Mouse (Mus musculus): Measurements from ENCODE around the gene Fam129b. TPM values are rescaled to one million over a fixed set of nuclear protein-coding genes. Genes with fewer than 3 reads are reported as not detected.

Fam129b gene
- polyA plus RNA-seq, 1 experiment from 2014 or later, result 111 TPM

- WGBS, result 39% methylated on average over 6 of the region's 6 CpGs
- Histone ChIP-seq H3K27ac (replicated peaks) (peak overlapping the region; percentile 87), H3K9me3 (replicated peaks) (no peaks in the 10 kb centered on the region), H3K9ac (peak overlapping the region; percentile 86; the same call in 1 of the 2 replicates), H3K4me1 (peaks cover 79% of the 10 kb centered on the region), H3K4me2 (replicated peaks) (peak overlapping the region; percentile 74), H3K4me3 (replicated peaks) (peak overlapping the region; percentile 80), H3K27me3 (no peaks in the 10 kb centered on the region), H3K36me3 (no peaks in the 10 kb centered on the region)
- no peak for ATAC-seq (ENCODE audit: insufficient number of reproducible peaks, low FRiP score, low TSS enrichment, low read depth)
Observed at GRCm38 (mm10) chr2:32877761-32878393, 2.0 kb downstream of the Fam129b start.

GRCm38 (mm10) chr2:32878396-32878795, 2.5 kb downstream of the Fam129b start:
- Histone ChIP-seq H3K27ac (replicated peaks) (peak overlapping the region; percentile 87), H3K9ac (0 out of 2 replicates have a peak overlapping the region, but pooled peaks have one; percentile 1), H3K36me3 (no peaks in the 10 kb centered on the region), H3K4me1 (peaks cover 83% of the 10 kb centered on the region), H3K27me3 (no peaks in the 10 kb centered on the region), H3K9me3 (replicated peaks) (no peaks in the 10 kb centered on the region), H3K4me2 (replicated peaks) (peak overlapping the region; percentile 74), H3K4me3 (replicated peaks) (peak overlapping the region; percentile 80)
- 59% methylated on average over 3 of the region's 3 CpGs for WGBS
- no peak for ATAC-seq (ENCODE audit: insufficient number of reproducible peaks, low FRiP score, low TSS enrichment, low read depth)

- Histone ChIP-seq H3K36me3 (no peaks in the 10 kb centered on the region), H3K9me3 (replicated peaks) (no peaks in the 10 kb centered on the region), H3K27ac (replicated peaks) (0 out of 2 replicates have a peak overlapping the region, but pooled peaks have one; percentile 23), H3K4me3 (replicated peaks) (no peak overlapping the region), H3K27me3 (no peaks in the 10 kb centered on the region), H3K4me2 (replicated peaks) (peak overlapping the region; percentile 74; the same call in 1 of the 2 replicates), H3K9ac (no peak overlapping the region), H3K4me1 (peaks cover 83% of the 10 kb centered on the region)
- 76% methylated on average over 5 of the region's 5 CpGs for WGBS
- no peak for ATAC-seq (ENCODE audit: insufficient number of reproducible peaks, low FRiP score, low TSS enrichment, low read depth)
Observed at GRCm38 (mm10) chr2:32879593-32879992, 3.7 kb downstream of the Fam129b start.

GRCm38 (mm10) chr2:32881054-32881453, 5.1 kb downstream of the Fam129b start:
- H3K36me3 ChIP-seq, result no peaks in the 10 kb centered on the region
- no peaks in the 10 kb centered on the region for H3K9me3 ChIP-seq (replicated peaks)
- no peak overlapping the region for H3K9ac ChIP-seq
- H3K4me2 ChIP-seq (replicated peaks), result peak overlapping the region; percentile 5; the same call in 1 of the 2 replicates
- 43% methylated on average over 6 of the region's 6 CpGs for WGBS
- H3K4me3 ChIP-seq (replicated peaks), result no peak overlapping the region
- H3K27me3 ChIP-seq, result no peaks in the 10 kb centered on the region
- peaks cover 84% of the 10 kb centered on the region for H3K4me1 ChIP-seq
- ATAC-seq (ENCODE audit: insufficient number of reproducible peaks, low FRiP score, low TSS enrichment, low read depth), result no peak
- H3K27ac ChIP-seq (replicated peaks), result peak overlapping the region; percentile 85

GRCm38 (mm10) chr2:32881723-32882122, 5.8 kb downstream of the Fam129b start:
- WGBS, result 28% methylated on average over 3 of the region's 3 CpGs
- Histone ChIP-seq H3K9ac (no peak overlapping the region), H3K4me1 (peaks cover 88% of the 10 kb centered on the region)

GRCm38 (mm10) chr2:32882283-32883043, 6.5 kb downstream of the Fam129b start:
- no peak overlapping the region for H3K9ac ChIP-seq
- ATAC-seq (ENCODE audit: insufficient number of reproducible peaks, low FRiP score, low TSS enrichment, low read depth), result peak; percentile 55
- peak overlapping the region; percentile 85 for H3K27ac ChIP-seq (replicated peaks)

More at GRCm38 (mm10) chr2:32881723-32882122, 5.8 kb downstream of the Fam129b start:
- Histone ChIP-seq H3K27ac (replicated peaks) (peak overlapping the region; percentile 85), H3K4me2 (replicated peaks) (0 out of 2 replicates have a peak overlapping the region, but pooled peaks have one; percentile 5), H3K9me3 (replicated peaks) (no peaks in the 10 kb centered on the region), H3K36me3 (no peaks in the 10 kb centered on the region), H3K4me3 (replicated peaks) (no peak overlapping the region), H3K27me3 (no peaks in the 10 kb centered on the region)
- no peak for ATAC-seq (ENCODE audit: insufficient number of reproducible peaks, low FRiP score, low TSS enrichment, low read depth)

GRCm38 (mm10) chr2:32884745-32885144, 8.8 kb downstream of the Fam129b start:
- no peak overlapping the region for H3K9ac ChIP-seq
- no peak overlapping the region for H3K4me2 ChIP-seq (replicated peaks)
- peaks cover 80% of the 10 kb centered on the region for H3K4me1 ChIP-seq
- no peaks in the 10 kb centered on the region for H3K27me3 ChIP-seq
- peak overlapping the region; percentile 40; the same call in 1 of the 2 replicates for H3K27ac ChIP-seq (replicated peaks)
- H3K9me3 ChIP-seq (replicated peaks), result no peaks in the 10 kb centered on the region
- no peak for ATAC-seq (ENCODE audit: insufficient number of reproducible peaks, low FRiP score, low TSS enrichment, low read depth)
- 0 out of 2 replicates have a peak, but pooled peaks cover 3% of the 10 kb centered on the region for H3K36me3 ChIP-seq
- H3K4me3 ChIP-seq (replicated peaks), result no peak overlapping the region
- WGBS, result 26% methylated on average over 7 of the region's 7 CpGs

More at GRCm38 (mm10) chr2:32882283-32883043, 6.5 kb downstream of the Fam129b start:
- Histone ChIP-seq H3K4me3 (replicated peaks) (no peak overlapping the region), H3K4me2 (replicated peaks) (peak overlapping the region; percentile 32), H3K9me3 (replicated peaks) (no peaks in the 10 kb centered on the region), H3K4me1 (peaks cover 89% of the 10 kb centered on the region), H3K36me3 (0 out of 2 replicates have a peak, but pooled peaks cover 3% of the 10 kb centered on the region), H3K27me3 (no peaks in the 10 kb centered on the region)
- WGBS, result 23% methylated on average over 12 of the region's 21 CpGs

- Histone ChIP-seq H3K4me1 (peaks cover 53% of the 10 kb centered on the region), H3K9me3 (replicated peaks) (no peaks in the 10 kb centered on the region), H3K36me3 (0 out of 2 replicates have a peak, but pooled peaks cover 3% of the 10 kb centered on the region), H3K27ac (replicated peaks) (peak overlapping the region; percentile 82), H3K27me3 (no peaks in the 10 kb centered on the region), H3K9ac (peak overlapping the region; percentile 2; the same call in 1 of the 2 replicates), H3K4me2 (replicated peaks) (no peak overlapping the region), H3K4me3 (replicated peaks) (no peak overlapping the region)
- ATAC-seq (ENCODE audit: insufficient number of reproducible peaks, low FRiP score, low TSS enrichment, low read depth), result peak; percentile 64
- WGBS, result 24% methylated on average over 9 of the region's 9 CpGs
Observed at GRCm38 (mm10) chr2:32888029-32888428, 12.1 kb downstream of the Fam129b start.

- no peak overlapping the region for H3K4me3 ChIP-seq (replicated peaks)
- H3K27ac ChIP-seq (replicated peaks), result peak overlapping the region; percentile 82
- 35% methylated on average over 3 of the region's 3 CpGs for WGBS
- no peak overlapping the region for H3K4me2 ChIP-seq (replicated peaks)
- no peaks in the 10 kb centered on the region for H3K9me3 ChIP-seq (replicated peaks)
- 0 out of 2 replicates have a peak overlapping the region, but pooled peaks have one; percentile 2 for H3K9ac ChIP-seq
- 0 out of 2 replicates have a peak, but pooled peaks cover 3% of the 10 kb centered on the region for H3K36me3 ChIP-seq
- H3K27me3 ChIP-seq, result no peaks in the 10 kb centered on the region
- ATAC-seq (ENCODE audit: insufficient number of reproducible peaks, low FRiP score, low TSS enrichment, low read depth), result peak; percentile 52
- H3K4me1 ChIP-seq, result peaks cover 50% of the 10 kb centered on the region
Observed at GRCm38 (mm10) chr2:32888551-32888950, 12.6 kb downstream of the Fam129b start.

- ATAC-seq (ENCODE audit: insufficient number of reproducible peaks, low FRiP score, low TSS enrichment, low read depth), result no peak
- Histone ChIP-seq H3K4me2 (replicated peaks) (no peak overlapping the region), H3K9ac (no peak overlapping the region), H3K4me1 (peaks cover 42% of the 10 kb centered on the region), H3K36me3 (0 out of 2 replicates have a peak, but pooled peaks cover 3% of the 10 kb centered on the region), H3K27me3 (no peaks in the 10 kb centered on the region), H3K27ac (replicated peaks) (no peak overlapping the region), H3K9me3 (replicated peaks) (no peaks in the 10 kb centered on the region), H3K4me3 (replicated peaks) (no peak overlapping the region)
- WGBS, result 83% methylated on average over 3 of the region's 3 CpGs
Observed at GRCm38 (mm10) chr2:32890280-32890679, 14.4 kb downstream of the Fam129b start.

GRCm38 (mm10) chr2:32891278-32891677, 15.4 kb downstream of the Fam129b start:
- Histone ChIP-seq H3K9ac (no peak overlapping the region), H3K4me3 (replicated peaks) (no peak overlapping the region), H3K4me2 (replicated peaks) (no peak overlapping the region), H3K36me3 (0 out of 2 replicates have a peak, but pooled peaks cover 3% of the 10 kb centered on the region), H3K27ac (replicated peaks) (no peak overlapping the region), H3K27me3 (no peaks in the 10 kb centered on the region), H3K4me1 (peaks cover 47% of the 10 kb centered on the region), H3K9me3 (replicated peaks) (no peaks in the 10 kb centered on the region)
- WGBS, result 71% methylated on average over 9 of the region's 9 CpGs
- no peak for ATAC-seq (ENCODE audit: insufficient number of reproducible peaks, low FRiP score, low TSS enrichment, low read depth)

Data from embryonic facial prominence, embryonic 15.5 days (tissue).